In genomic region chr9:124456572-124456971, GRCm38 (mm10) we compare ENCODE assay signal across 10 mouse cellular contexts. TPM values are rescaled to one million over a fixed set of nuclear protein-coding genes. Genes with fewer than 3 reads are reported as not detected.
DNase-seq lines count a peak whose midpoint lies in the region; ATAC-seq and TF ChIP-seq lines count a peak whose summit lies in the region.
"Had no signal": no experiment of that assay in that cellular context is flagged by ENCODE, and none has a peak within 500 bp of the region (broad histone marks: within the 10 kb centered on the region; RNA-seq: fewer than 3 reads in every experiment).

No protein-coding gene starts in this region.

- H3K27me3 ChIP-seq in heart, embryonic 11.5 days (ENCODE audit: control insufficient read depth, insufficient read depth, low read length), result no peaks in the 10 kb centered on the region
- H3K27me3 ChIP-seq in E14TG2a.4 (ENCODE audit: insufficient read depth, low read length), result no peaks in the 10 kb centered on the region
- no peaks in the 10 kb centered on the region for H3K27me3 ChIP-seq in hindbrain, embryonic 14.5 days (ENCODE audit: control insufficient read depth, insufficient read depth, low read length)
- H3K27me3 ChIP-seq: limb, embryonic 13.5 days had no signal

- no peaks in the 10 kb centered on the region for H3K4me1 ChIP-seq in heart, embryonic 11.5 days (ENCODE audit: control insufficient read depth, insufficient read depth, low read length)
- H3K4me1 ChIP-seq in E14TG2a.4 (replicated peaks; ENCODE audit: low read depth, low read length), result no peaks in the 10 kb centered on the region
- no peaks in the 10 kb centered on the region for H3K4me1 ChIP-seq in hindbrain, embryonic 14.5 days (replicated peaks; ENCODE audit: control insufficient read depth, insufficient read depth, low read length)
- H3K4me1 ChIP-seq: limb, embryonic 13.5 days had no signal

- TF ChIP-seq CTCF in E14TG2a.4 (conservative IDR thresholded peaks at IDR 0.05; ENCODE audit: low read length), result peak; percentile 52

- peak; percentile 54 to 87 for DNase-seq in heart, adult 18-20 months
- peak; percentile 68 for DNase-seq in embryo, embryonic 10 days (ENCODE audit: low spot score)
- DNase-seq in kidney, adult 8-10 months, result peak; percentile 25 to 58
- DNase-seq in lung, postnatal 14 days, result peak; percentile 76
- DNase-seq in yolk sac, embryonic 10.5 days (ENCODE audit: low spot score), result peak; percentile 12
- DNase-seq in hindbrain, embryonic 14.5 days (ENCODE audit: low spot score), result no peak

- H3K36me3 ChIP-seq in heart, embryonic 11.5 days (ENCODE audit: control insufficient read depth, insufficient read depth, low read length), result no peaks in the 10 kb centered on the region
- no peaks in the 10 kb centered on the region for H3K36me3 ChIP-seq in E14TG2a.4 (ENCODE audit: insufficient read depth, low read length)
- H3K36me3 ChIP-seq in hindbrain, embryonic 14.5 days (replicated peaks; ENCODE audit: control insufficient read depth, insufficient read depth), result no peaks in the 10 kb centered on the region
- H3K36me3 ChIP-seq: limb, embryonic 13.5 days had no signal

- H3K27ac ChIP-seq in heart, embryonic 11.5 days (ENCODE audit: low read depth, low read length), result no peak overlapping the region
- no peak overlapping the region for H3K27ac ChIP-seq in hindbrain, embryonic 14.5 days
- H3K27ac ChIP-seq: limb, embryonic 13.5 days had no signal

- H3K9me3 ChIP-seq in heart, embryonic 11.5 days (replicated peaks; ENCODE audit: control insufficient read depth, low read length), result no peaks in the 10 kb centered on the region
- H3K9me3 ChIP-seq in E14TG2a.4 (ENCODE audit: low read length), result peaks cover 25% of the 10 kb centered on the region
- no peaks in the 10 kb centered on the region for H3K9me3 ChIP-seq in hindbrain, embryonic 14.5 days (ENCODE audit: control insufficient read depth, low read length)
- H3K9me3 ChIP-seq: limb, embryonic 13.5 days had no signal

- 2% methylated on average over 1 of the region's 1 CpGs for WGBS in heart, embryonic 11.5 days (ENCODE audit: insufficient replicate concordance)
- WGBS in hindbrain, embryonic 14.5 days, result 0% methylated on average over 1 of the region's 1 CpGs

- H3K4me3 ChIP-seq in heart, embryonic 11.5 days (ENCODE audit: low read depth, low read length), result no peak overlapping the region
- H3K4me3 ChIP-seq in E14TG2a.4 (replicated peaks; ENCODE audit: low read length), result no peak overlapping the region
- no peak overlapping the region for H3K4me3 ChIP-seq in hindbrain, embryonic 14.5 days (replicated peaks; ENCODE audit: low read length)
- H3K4me3 ChIP-seq: limb, embryonic 13.5 days had no signal

- no peak overlapping the region for H3K9ac ChIP-seq in heart, embryonic 11.5 days (ENCODE audit: low read depth, low read length)
- H3K9ac ChIP-seq in hindbrain, embryonic 14.5 days, result no peak overlapping the region
- H3K9ac ChIP-seq: limb, embryonic 13.5 days had no signal

- ATAC-seq in heart, embryonic 11.5 days (replicated peaks; ENCODE audit: insufficient number of reproducible peaks, low FRiP score, low TSS enrichment), result no peak
- ATAC-seq in hindbrain, embryonic 14.5 days (ENCODE audit: low FRiP score), result no peak

- no peak overlapping the region for H3K4me2 ChIP-seq in heart, embryonic 11.5 days
- no peak overlapping the region for H3K4me2 ChIP-seq in hindbrain, embryonic 14.5 days (replicated peaks)
- H3K4me2 ChIP-seq: limb, embryonic 13.5 days had no signal

RNA-seq across cellular contexts. Expression of gene Ppp2r3d, which starts 20.1 kb away (rescaled TPM):
- 10 to 100 TPM; 93.9 to 96.1 TPM for total RNA-seq in heart, adult 18-20 months (2021)
- polyA plus RNA-seq in heart, embryonic 11.5 days (2014; fragmentation: Nextera tagmentation; extraction: Ambion mirVana), result 94.7 and 101 TPM in 2 replicates
- polyA plus RNA-seq in hindbrain, embryonic 14.5 days (2014; fragmentation: Nextera tagmentation; extraction: Ambion mirVana), result 150 and 154 TPM in 2 replicates

RNA-seq across cellular contexts. Expression of gene Gm21836, which starts 37.0 kb away (rescaled TPM):
- not detected for total RNA-seq in heart, adult 18-20 months (2021)
- polyA plus RNA-seq in heart, embryonic 11.5 days (2014; fragmentation: Nextera tagmentation; extraction: Ambion mirVana), result not detected in 2 replicates
- not detected in 2 replicates for polyA plus RNA-seq in hindbrain, embryonic 14.5 days (2014; fragmentation: Nextera tagmentation; extraction: Ambion mirVana)
- polyA plus RNA-seq: limb, embryonic 13.5 days; stomach, embryonic 14.5 days had no signal
